Mouse (Mus musculus): ENCODE results near the gene Phactr3. TPM values are rescaled to one million over a fixed set of nuclear protein-coding genes. Genes with fewer than 3 reads are reported as not detected.

The Phactr3 gene
- total RNA-seq (2022), result under 1 TPM in 2 of 4 experiments, not detected in 2; 0.24 to 0.31 TPM

DNA sequence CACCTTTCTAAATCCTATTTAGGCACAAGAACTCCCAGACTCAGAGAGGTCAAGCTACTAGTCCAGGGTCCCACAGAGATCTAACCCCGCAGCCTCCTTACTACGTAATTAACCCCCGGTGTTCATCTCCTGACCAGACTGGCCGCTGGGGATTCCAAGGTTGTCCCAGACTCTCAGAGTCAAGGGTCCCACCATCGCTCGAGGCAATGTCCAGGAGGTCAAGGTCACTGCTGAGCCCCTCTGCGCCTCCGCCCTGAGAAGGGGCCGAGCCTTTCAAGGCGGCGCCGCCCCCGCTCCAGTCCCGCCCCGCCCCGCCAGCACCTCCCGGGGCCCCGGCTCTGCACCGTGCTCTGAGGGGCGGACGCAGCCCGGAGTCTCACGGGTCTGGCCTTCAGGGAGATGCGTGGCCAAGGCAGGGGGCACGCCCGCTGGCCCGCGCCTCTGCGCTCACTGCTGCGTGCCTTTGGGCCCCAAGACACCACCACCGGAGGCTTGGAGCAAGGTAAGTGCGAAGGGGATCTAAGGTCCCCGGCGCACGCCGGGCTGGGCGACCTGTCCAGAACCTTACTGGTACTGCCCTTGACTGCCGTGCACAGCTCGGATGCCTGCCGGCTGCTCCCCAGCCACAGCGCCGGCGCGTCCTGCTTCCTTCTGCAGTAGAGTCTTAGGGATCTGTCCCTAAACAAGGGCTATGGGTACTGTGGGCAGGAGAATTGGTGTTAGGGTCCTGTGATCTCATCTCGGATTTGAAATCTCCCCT lies at the start of gene Phactr3:
TSS of gene Phactr3 (plus strand) at position 175 of the 760 bp plus-strand sequence.
- no peak for DNase-seq (ENCODE audit: low spot score in 2 of 2)

DNA sequence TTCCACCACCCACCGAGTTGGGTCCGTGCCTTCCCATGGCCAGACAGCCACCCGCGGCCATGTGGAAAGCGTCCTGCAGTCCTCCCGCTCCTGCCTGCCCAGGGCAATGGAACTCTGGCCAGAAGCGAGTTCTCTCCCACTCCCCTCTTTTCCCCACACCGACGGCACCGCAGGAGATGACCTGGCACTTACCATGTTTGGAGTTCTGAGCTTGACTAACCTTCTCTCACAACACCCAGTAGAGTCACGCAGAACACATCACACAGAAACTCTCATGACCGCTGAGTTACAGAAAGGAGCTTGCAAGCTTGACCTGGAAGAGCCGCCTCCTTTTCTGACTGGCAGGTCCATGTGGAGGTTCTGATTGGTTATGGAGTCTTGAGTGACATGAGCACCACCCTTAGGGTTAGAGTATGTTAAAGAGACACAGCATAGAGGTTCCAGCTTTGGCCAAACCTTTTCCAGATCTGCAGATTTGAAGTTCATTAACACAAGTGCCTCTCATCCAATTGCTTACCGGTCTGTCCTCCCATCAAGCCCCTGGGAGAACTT lies 40.5 kb upstream of the Phactr3 start, which contains the start of gene Zfp931:
TSS of gene Zfp931 (minus strand) at position 311 of the 552 bp plus-strand sequence.
- DNase-seq (ENCODE audit: low spot score in 2 of 2), result peak in 1 of 2 experiments; percentile 17

DNA sequence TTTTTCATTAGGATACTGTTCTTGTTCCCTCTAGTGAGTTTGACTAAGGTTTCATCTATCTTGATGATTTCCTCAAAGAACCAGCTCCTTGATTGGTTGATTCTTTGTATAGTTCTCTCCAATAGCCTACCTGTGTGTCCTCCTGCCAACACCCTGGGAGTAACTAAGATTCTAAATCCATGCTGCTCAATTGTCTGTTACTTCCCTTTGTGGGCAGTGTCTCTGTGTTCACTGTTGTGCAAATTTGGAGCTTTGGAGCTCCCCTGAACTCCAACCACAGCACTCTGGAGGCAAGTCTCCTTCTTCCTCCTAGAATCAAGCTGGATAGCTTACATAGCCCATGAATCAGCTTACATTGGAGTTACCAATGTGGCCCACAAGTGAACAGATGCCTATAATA lies 29.2 kb upstream of the Phactr3 start:
- DNase-seq (ENCODE audit: low spot score in 2 of 2), result no peak

DNA sequence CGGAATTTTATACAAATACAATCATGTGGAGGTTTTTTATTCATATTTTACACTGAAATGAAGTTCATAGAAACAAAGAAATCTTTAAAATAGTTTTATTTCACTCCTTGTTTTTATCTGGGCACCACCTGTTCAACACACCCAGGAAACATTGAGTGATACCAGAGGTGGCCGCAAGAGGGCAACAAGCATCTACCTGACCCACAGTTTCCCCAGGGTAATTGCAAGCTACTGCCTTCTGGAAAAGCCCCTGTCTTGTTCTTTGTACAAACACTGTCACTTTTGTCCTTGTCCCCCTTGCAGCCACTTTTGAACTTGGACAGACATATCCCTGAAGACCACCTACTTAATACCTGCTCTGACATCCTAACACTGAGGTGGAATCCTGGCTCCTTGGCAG lies 20.8 kb upstream of the Phactr3 start:
- no peak for DNase-seq (ENCODE audit: low spot score in 2 of 2)

DNA sequence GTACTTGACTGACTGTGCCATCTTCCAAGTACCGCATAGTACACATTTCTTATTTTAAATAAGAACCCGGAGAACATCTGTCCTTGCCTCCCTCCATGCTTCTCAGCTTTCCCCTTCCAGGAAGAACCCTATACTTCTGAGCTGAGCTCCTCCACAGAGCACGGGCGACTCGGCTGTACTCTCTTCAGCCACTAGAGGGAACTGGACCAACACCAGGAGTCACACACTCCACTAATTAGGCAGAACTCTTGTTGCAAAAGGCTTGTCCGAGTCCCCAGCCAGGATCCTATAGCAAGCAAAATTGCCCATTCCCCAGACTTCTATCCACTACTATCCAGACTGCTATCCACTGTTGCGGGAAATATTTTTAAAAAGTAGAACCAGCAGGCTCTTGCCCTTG lies 16.8 kb upstream of the Phactr3 start:
- DNase-seq (ENCODE audit: low spot score in 2 of 2), result no peak

DNA sequence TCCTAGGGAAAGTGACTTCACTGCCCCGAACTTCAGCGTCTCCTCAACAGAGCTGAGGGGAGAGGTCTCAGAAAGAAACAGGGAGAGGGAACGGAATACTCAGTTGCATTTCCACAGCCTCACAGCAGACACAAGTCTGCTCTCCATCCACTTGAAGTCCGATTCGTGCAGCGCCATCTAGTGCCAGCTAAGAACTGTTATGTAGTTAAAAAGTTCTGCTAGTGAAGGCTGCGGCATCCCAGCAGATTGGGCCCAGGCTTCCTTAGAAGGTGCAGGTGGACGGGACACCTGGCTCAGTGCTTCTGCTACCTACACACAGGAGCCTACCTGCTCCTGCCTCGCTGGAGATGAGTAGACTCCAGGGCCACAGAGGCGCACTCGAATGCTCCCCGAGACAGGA lies 829 bp upstream of the Phactr3 start:
- no peak for DNase-seq (ENCODE audit: low spot score in 2 of 2)

DNA sequence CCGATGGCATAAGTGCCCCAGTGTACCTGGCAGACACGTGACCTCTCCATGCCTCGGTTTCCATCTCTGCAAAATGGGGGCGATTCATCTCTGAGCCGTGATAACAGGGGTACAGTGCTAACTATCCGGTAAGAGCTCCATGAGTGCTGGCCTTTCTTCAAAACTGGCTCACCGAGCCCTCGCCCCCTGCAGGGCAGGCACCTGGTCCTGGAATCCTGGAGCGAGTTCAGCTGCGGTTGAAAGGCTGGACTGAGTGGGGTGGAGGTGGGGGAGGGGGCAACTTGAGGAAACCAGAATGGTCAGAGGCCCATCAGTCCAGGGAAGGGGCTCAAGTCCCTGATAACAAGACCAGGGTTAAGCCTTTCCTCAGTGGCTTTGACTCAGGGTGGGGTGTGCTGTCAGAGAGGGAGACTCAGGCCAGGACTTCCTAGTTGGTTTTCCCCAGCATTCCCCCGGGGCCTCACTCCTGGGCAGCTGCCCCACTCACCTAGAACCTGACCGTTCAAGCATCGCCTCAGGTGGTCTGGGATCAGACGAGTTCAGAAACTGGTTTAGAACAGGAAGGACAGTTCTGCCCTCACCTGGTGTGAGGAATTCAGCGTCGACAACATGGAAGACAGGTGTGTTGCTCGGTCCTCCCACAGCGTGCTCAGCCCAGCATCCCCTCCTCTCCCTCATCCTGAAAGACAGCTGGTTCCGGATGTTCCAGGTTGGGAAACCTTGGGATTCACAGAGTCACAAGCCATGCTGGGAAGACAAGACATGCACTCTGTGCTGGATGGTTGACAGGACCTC lies 983 bp downstream of the Phactr3 start:
- DNase-seq (ENCODE audit: low spot score in 2 of 2), result peak in 1 of 2 experiments; percentile 1

DNA sequence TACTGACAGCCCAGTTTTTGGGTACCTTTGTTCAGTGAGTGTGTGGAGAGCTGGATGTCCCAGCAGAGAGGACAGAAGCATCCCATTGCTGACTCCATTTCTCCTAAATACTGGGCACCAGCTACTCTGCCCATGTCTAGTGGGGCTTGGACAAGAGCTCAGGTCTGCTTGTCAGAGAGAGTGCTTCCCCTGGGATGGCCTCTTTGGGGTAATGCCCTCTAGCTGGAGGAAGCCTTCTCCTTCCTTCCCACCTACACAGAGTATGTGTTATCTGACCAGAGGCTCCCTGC lies 1.5 kb downstream of the Phactr3 start:
- DNase-seq (ENCODE audit: low spot score in 2 of 2), result no peak

DNA sequence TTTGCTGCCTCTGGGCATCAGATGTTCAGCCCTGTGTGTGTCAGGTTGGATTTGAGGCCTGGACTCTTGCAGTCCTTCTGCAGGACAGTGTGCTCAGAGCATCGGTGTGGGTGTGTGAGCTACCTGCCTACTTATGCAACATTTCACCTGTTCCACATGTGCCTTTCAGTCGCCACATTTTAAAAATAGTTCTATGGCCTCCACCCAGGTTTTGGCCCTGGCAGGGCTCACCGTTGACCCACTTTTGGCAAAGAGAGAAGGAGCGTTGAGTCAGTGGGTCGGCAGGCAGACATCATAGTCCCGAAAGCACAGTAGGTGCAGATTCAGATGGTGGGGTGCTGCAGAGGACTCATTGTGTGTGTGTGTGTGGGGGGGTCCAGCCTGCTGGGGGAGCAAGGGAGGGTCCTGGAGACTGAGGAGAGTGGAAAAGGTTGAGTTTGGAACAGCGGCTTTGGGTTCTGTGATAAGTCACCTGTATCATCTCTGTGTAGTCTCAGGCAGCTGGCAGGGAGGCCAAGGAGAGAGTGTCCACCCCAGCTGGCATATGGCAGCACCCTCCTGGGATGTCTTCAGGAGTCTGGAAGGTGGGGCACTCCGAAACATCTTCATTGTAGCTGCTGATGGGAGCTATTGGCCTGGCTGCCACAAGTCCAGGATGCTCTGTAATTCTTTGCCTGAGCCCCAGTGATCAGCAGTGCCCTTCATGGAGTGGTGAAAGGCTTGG lies 2.0 kb downstream of the Phactr3 start:
- peak in 1 of 2 experiments; percentile 3 for DNase-seq (ENCODE audit: low spot score in 2 of 2)

DNA sequence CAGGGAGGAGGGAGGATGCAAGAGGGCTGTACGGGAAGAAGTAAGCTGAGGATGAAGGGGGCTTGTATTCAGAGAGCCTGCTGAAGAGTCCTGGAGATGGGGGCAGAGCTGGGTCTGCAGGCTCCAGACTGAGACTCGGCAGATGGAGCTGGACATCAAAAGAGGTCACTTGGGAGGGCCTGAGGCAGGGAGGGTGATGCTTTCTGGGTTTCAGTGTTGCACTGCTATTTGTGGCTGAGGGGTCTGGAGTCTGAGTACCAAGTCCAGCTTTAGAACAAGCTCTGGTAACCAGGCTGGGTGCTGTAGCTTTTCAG lies 2.6 kb downstream of the Phactr3 start:
- no peak for DNase-seq (ENCODE audit: low spot score in 2 of 2)

DNA sequence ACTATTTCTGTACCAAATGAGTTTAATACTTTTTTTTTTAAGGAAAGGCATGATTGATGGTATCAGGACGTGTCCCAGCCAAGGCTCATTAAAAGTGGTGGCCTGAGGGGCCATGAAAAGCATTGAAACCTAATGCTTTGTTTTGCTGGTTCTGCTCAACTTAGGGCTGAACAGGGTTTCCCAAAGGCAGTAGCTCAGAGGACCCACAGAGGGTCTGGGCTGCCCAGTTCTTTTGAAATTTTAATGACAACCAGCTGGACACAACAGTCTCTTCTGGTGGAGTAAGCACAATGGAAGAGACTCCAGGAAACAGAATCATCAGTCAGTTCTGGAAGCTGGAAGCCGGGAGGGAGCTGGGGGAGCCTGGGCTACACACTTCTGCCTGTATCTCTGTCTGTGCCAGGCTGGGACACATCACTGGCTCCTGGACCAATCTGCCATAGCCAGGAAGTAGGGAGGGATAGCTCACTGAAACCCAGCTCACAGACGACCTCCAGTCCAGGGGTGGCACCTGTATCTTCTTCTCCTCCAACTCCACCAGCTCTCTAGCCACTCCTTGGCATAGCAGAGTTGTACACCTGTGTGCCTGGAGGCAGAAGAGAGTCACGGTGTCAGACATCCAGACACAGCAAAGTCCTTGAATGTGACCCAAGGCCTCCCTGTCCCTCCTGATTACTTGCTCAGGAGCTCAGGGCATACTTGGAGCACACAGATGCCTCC lies 3.3 kb downstream of the Phactr3 start:
- peak in 1 of 2 experiments; percentile 1 for DNase-seq (ENCODE audit: low spot score in 2 of 2)

DNA sequence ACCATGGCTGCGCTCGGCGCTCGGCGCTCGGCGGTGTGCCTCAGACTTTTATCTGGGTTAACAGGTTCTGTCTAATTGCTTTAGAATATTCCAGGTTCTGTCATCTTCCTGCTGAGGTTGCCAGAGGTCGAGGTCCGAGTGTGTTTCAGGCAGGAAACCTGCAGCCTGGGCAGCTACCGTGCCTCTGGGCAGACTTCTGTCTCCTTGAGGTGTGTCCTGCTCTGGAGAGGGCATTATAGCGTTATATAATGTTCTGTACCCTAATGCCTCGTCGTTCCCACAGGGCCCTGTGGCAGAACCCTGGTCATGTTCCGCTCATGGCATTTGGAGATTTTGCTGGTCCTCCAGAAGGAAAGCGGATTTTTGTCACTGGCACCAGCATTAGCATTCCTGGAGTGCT lies 4.7 kb downstream of the Phactr3 start:
- DNase-seq (ENCODE audit: low spot score in 2 of 2), result no peak

DNA sequence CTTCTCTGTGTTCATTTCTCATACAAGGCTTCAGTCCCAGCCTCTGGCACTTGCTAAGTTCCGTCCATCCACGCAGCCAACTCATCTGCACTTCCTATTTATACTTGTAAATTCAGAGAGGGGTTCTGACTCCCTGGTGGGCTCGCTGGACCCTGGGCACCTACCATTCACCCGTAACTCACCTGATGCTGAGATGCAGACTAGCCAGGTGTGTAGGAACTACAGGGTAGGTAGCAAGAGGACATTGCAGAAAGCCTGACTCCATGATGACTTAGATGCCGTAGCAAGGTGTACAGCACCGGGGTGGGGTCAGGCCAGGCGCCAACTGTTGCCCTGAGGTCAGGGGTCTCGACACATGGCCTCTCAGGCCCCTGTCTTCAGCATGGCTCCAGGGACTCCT lies 6.7 kb downstream of the Phactr3 start:
- DNase-seq (ENCODE audit: low spot score in 2 of 2), result no peak

DNA sequence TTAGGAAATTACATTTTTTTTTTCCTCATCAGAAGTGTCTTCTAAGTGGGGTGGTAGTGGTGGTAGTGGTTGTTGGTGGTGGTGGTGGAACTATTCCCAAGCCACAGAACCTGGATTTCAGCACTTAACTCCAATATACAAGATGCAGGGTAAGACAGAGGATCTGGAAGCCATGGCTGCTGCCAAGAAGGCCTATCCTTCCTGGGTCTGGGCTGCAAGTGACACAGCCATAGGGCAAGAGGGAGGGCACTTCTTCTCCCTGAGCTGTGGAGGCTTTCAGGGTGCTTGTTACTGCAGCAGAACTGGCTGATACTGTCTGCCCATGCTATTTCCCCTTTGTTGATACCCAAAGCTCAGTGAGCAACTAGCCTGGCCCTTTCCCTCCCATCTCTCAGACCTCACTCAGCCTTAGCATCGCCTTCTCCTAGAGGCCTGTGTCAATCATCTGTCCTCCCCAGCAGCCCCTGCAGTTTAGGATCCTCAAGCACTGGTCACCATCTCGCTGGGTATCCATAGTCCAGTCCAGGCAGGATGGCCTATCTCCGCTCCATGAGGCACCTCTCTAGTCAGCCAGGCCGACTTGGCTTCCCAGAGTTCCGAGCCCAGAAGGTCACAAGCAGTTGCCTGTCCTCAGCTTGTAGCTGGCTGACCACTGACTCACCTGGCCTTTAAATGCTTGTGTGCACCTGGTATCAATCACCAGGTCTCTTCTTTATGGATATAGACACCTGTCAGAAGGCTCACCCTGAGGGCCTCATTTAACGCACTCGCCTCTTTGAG lies 7.5 kb downstream of the Phactr3 start:
- DNase-seq (ENCODE audit: low spot score in 2 of 2), result no peak

DNA sequence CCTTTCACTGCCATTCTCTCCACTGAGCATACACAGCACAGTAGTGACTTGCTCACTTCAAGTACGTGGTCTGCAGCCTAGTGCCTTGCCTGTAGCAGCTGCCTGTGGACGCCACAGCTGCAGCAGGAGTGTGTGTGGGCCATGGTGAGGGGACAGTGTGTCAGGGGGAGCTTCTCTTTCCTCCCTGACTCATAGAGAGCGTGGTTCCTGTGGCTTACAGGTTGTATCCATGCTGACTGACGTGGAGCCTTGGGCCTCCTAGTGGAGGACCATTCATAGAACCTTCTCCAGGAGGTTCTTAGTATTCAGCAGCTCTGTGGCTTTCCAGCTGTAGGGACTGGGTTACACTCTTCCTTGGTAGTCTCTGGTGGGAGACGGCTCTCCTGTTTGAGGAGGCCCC lies 9.8 kb downstream of the Phactr3 start:
- DNase-seq (ENCODE audit: low spot score in 2 of 2), result no peak

DNA sequence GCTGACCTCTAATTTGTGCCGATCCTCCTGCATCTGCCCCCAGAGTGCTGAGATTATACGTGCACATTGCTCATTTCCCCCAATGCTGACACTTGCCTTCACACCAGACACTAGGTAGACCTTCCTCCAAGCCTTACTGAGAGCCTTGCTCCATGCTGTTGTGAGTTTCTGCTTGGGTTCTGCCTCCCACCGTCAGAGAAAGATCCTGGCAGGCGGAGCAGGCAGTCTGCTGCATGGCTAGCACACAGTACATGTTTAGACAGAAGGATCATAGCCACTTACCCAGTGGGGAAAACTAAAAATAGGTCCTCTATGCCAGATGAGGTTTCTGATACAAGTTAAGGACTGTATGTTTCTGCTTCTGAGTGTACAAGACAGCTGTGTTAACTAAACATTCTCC lies 10.4 kb downstream of the Phactr3 start:
- no peak for DNase-seq (ENCODE audit: low spot score in 2 of 2)

DNA sequence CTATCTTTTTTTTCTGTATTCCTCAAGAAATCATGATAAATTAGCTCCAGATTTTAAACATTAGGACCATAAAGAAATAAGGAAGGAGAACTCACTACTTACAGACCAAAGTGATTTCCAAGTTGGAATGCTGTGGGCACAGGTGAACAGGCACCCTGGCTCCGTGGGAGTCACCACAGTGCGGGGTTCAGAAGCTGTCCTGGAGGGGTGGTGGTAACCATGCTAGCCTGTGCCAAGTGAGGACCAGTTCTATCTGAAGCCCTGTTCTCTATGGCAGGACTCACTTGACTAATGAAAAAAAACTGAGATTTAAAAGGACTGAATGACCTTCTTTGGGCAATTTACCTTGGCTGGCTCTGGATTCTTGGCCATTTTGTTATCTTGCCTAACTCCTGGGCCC lies 10.9 kb downstream of the Phactr3 start:
- no peak for DNase-seq (ENCODE audit: low spot score in 2 of 2)

DNA sequence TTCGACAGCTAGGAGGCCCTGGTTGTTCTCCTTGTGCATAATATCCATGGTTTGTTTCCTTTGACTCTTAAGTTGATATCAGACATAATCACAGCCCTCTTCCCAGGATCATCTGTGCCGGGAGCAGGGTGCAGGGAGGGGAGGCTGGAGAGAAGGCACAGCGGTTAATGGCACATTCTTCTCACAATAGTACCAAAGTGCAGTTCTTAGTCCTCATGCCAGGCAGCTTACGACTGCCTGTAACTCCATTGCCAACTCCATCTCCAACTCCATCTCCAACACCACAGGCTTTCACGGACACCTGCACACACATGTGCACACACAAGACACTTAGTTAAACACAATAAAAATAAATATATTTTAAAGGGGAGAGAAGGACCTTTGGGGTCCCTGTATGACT lies 11.8 kb downstream of the Phactr3 start:
- DNase-seq (ENCODE audit: low spot score in 2 of 2), result no peak

DNA sequence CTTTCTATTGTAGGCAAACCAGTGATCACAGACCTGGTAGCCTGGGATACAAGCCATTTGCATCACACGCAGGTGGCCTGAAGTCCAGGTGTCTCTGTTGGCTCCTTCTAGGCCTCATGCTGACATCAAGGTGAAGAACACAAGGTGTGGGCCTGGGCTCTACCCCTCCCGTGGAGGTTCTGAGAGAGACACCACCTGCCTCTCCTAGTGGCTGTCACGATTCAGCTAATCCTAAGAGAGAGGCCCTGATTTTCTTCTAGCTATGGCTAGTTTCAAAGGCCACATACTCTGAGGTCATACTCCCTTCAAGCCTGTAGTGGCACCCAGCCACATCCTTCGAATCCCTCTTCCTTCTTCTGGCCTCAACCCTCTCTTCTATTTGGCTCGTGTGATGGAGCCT lies 12.2 kb downstream of the Phactr3 start:
- no peak for DNase-seq (ENCODE audit: low spot score in 2 of 2)

DNA sequence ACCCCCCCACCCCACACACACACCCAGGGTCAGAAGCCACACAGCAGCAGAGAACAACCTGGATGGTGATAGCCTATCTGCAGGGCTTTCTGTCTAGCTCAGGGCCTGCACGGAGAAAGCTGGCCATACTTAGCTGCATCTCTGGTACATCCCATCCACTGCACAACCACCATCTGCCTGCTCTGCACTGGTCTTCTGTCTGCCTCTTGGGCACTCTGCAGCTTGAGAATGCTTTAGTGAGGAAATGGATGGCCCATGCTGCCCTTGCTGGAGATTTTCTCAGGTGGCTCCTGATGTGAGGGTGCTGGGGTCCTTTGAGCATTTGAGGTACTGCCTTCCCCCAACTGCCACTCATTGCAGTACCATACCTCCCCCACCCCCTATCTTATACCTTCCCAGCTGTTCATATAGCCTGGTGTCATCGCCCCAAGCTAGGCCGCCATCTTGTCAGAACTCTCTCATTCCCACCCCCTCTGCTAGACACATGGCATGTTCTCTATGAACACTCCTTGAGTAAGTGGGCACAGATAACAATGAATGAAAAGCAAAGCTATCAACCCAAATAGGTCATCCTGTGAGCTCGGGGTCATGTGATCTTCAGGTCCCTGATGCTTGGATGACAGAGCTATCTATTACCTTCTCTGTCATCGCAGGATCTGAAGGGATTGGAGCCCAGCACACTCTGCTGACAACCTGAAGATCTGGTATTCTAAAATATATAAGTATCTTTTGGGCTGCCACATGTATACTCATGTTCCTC lies 13.0 kb downstream of the Phactr3 start:
- no peak for DNase-seq (ENCODE audit: low spot score in 2 of 2)

Measured in gastrocnemius, adult 8-10 months (tissue).